Mouse (Mus musculus): Measurements from ENCODE around the gene Zfp420.
"Not testable (repeated sequence)": the region's sequence is repeated elsewhere in the genome, so short reads cannot be mapped to it uniquely, and the experiment has no call there.

Gene Zfp420

DNA sequence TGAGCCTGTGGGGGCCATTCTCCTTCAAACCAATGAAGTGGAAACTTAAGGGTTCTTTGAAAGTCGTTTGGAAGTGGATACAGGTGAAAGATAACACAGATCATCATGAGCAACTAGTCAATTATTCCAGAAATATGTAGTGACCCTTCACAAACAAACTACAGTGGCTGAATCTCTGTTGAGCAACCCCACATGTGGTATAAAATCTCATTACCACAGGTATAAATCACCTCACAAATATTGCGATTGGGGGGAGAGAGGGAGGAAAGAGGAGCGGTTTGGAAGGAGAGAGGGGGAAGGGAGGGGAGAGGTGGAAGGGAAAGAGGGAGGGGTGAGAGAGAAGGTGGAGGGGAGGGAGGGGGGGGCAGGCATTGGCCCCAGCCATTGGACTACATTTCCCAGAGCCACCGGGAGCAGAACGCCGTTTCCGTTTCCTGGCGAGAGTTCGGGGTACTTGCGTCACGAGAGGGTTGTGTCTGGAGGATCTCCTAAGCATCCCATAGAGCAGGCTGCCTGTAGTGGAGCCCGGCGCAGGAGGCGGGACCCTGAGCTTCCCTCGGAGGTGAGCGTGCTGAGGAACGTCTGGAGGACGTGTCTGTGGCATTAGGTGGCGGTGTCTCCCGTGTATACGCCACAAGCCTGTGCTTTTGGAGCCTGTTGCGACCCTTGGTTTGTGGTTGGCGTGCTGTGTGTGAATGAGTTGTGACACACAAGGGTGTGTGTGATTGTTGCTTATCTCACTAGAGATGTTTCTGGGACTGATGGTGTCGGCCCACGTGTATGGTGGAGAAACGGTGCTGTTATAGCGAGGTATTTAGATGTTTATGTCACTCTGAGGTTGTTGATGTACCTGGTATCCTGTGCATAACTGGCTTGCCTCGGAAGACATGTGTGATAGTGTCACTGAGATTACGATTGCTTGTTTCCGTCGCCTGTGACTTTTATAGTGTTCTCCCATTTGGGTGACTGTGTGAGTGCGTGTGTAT is at the start of gene Zfp420:
Zfp420 (plus strand) TSS at position 448 of the 986 bp plus-strand sequence.
- CTCF ChIA-PET, result no interaction called here

DNA sequence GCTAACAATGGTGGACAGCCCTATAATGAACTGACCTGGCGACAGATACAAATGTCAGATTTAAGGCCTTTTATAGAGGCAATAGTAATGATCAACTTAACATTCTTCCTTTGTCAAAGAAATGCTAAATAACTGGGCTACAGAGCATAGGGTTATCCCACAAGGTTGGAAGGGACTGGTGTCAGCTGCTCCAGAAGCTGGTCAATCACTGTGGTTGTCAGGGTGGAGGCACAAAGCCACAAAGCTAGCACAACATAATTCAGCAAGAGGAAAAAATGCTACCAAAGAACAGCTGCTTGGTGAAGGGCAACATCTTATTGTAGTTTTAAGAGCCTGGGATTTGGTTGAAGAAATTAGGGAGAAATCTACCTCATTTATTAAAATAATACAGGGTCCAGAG is 47.5 kb upstream of the Zfp420 start:
- CTCF ChIA-PET, result no interaction called here

DNA sequence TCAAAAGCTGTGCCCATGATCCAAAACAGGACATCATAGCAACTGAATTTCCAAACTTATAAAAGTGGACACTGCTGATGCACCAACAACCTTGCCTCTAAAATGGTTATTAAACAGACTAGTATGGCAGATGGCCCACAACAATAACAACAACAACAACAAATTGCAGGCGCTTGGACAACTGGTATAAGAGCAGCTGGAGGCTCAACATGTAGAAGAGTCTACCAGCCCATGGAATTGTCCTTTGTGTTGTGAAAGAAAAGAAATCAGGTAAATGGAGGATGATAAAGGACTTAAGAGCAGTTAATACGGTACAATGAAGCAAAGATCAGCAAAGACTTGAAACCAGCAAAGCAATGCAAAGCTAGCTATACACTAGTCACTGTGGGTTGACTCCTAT is 45.4 kb upstream of the Zfp420 start:
- CTCF ChIA-PET, result no interaction called here

DNA sequence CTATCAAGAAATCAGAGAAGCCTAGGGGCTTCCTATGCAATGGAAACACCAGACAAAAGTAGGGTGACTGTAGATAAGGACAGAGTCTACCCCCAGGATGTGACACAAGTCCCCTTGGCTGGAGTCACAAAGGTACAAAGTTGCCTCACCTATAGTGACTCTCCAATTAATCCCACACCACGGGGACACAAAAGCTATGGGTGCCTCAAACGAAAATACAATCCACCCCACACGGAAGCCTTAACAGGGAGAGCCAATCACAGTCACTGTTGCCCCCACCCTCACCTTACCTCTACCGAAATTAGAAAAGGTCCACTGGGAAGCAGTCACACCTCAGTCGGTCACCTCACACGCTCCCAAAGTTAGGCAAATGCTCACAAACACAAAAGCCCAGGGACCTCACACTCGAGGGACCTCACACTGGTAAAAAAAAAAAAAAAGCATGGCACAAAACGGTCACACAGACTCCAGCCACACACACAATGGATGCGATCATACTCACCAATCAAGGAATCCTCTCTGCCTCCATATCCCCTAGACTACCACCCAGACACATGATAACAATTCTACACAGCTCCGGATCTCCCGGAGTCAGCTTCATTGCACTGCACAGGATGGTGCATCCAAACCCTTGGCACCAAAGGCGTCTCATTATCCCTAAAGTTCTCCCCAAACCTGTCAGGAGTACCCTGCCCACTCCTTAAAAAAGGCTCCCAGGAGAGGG is 44.6 kb upstream of the Zfp420 start:
- CTCF ChIA-PET, result interaction anchor here (0.6 kb wide), 1 partner anchor 625 kb away, joined by 7 read pairs; no protein-coding TSS in a partner anchor

DNA sequence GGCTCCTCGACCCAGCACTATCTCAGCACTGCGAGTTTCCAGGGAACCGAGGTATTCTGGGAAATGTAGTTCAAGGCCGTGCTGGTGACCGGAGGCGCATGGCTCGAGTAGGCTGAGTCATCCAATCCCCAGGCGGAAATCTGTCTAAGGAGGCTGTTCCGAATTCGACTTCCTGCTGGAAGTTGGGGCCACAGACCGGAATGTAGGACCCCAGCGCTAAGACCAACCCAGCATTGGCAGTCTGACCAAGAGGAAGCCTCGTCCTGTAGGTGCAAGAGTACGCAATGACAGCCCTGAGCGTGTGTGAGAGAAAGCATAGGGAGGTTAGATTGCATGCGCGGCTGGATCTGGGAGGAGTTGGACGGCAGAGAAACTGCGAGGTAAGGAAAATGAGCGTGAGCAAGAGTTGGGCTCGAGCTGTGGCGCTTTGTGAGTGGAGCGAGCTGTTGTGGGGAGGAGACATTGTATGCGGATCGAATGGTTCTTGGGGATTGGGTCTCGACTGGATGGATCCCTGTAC is 43.8 kb upstream of the Zfp420 start, which contains the start of gene Zfp790:
Zfp790 (plus strand) TSS at position 205 of the 520 bp plus-strand sequence.
- CTCF ChIA-PET, result interaction anchor here (0.6 to 0.7 kb wide), 2 partner anchors 624 to 628 kb away, joined by 6 to 7 read pairs; no protein-coding TSS in a partner anchor

DNA sequence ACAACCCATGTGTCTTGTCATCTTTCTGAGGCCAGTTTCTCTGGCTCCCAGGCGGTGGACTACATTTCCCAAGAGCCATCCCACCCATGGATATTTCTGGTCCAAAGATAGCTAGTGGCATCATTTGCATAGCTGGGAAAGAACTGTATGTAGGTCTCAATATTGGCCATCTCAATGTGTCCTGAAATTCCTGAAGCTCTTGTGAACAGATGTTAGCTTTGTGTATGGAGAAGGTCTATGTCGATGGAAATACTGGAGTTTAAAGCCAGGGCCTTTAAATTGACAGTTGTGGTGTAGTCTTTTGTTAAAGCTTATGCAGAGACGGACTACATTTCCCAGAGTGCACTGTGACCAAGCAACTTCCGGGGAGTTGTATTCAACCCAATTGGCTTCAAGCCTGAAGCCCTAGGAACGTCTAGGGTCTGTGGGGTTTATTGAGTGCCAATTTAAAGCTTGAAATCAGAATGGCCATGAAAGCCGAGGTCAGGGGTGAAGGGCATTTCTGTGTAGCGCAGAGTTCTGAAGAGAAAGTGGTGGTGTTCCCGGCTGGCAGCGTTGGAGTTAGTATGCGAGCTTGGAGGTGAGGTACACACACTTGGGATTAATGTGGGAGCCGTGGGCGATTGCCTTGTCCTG is 41.0 kb upstream of the Zfp420 start:
- CTCF ChIA-PET, result interaction anchor here (0.5 kb wide), 1 partner anchor 90 kb away, joined by 10 read pairs; no protein-coding TSS in a partner anchor

DNA sequence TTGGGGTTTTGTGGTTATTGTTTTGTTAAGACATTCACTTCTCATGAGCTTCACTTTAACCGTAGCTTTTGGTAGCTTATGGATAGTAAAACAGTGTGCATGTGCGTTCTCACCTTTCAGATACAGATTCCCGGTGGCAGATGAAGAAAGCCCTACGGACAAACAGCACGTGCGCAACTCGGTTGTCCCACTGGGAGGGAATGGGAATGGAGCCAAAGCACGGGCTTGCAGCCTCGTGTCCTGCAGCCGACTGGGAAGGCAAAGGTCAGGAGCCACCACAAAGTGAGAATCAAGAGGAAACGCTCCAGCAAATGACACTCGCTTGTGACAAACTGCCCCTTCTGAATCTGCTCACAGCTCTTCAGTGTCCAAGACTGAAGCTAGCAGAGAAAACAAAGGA is 31.8 kb upstream of the Zfp420 start:
- CTCF ChIA-PET, result no interaction called here

DNA sequence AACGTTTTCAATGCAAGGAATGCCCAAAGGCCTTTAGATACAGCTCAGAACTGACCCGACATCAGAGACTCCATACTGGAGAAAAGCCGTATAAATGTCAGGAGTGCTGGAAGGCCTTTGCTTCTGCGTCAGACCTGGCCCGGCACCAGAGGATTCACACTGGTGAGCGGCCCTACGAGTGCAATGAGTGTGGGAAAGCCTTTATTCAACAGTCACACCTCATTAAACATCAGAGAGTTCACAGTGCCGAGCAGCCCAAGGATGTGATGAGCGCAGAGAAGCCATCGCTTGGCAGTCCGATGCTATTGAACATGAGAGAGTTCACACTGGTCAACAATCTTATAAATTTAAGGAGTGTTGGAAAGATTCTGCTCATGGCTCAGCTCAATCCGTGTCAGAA is 30.0 kb upstream of the Zfp420 start:
- CTCF ChIA-PET, result interaction anchor here (0.6 kb wide), 1 partner anchor 14 kb away, joined by 3 read pairs; no protein-coding TSS in a partner anchor

DNA sequence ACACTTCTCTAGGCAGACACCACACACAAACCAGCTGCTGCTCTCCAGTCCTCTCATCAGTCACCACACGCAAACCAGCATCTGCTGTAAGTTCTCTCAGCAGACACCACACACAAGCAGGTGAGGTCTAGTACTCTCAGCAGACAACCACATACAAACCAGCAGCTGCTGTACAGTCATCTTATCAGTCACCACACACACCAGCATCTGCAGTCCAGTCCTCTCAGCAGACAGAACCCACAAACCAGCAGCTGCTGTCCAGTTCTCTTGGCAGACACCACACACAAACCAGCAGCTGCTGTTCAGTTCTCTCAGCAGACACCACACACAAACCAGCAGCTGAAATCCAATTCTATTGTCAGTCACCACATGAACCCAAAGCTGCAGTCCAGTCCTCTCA is 23.0 kb upstream of the Zfp420 start:
- CTCF ChIA-PET, result no interaction called here

DNA sequence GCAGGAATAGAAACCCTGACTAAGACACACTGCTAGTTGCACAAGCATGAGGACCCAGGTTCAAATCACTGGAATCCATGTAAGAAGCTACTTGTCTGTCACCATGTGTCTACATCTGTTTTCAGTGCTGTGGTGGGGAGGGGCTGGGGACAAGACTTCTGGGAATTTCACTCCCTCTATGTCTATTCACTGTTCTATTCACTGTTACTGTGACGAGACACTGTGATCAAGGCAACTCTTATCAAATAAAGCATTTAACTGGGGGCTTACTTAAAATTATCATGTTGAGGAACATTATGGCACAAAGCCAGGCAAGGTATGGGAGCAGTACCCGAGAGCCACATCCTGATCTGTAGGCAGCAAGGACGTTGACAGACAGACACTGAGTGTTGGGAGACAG is 20.5 kb upstream of the Zfp420 start:
- CTCF ChIA-PET, result no interaction called here

DNA sequence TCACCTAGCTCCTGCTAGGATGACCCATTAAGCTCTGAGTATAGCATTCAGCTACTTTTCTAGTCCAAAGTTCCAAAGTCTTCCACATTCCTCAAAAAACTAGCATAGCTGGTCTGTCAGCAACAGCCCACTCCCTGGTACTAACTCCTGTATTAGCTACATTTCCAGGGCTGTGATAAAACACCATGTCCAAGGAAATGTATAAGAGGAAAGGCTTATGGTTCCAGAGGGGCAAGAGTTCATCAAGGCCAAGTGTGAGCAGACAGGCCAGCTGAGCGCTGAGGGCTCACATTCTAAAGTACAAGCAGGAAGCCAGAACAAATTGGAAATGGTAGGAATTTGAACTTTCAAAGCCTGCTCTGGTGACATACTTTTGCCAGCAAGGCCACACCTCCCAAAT is 17.7 kb upstream of the Zfp420 start:
- CTCF ChIA-PET, result no interaction called here

DNA sequence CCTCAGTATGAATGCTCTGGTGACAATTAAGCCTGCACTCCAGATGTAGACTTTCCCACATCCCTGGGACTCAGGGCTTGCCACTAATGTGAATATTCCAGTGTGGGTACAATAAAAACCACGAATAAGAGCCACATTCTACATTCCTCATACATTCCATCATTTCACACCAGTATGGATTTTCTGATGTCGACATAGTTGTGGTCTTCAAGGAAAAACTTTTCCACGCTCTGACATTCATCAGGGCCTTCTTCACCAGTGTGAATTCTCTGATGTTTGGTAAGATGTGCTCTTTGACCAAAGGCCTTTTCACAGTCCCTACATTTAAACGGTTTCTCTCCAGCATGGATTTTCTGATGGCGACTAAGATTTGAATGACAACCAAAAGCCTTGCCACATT is 15.2 kb upstream of the Zfp420 start:
- CTCF ChIA-PET, result no interaction called here

DNA sequence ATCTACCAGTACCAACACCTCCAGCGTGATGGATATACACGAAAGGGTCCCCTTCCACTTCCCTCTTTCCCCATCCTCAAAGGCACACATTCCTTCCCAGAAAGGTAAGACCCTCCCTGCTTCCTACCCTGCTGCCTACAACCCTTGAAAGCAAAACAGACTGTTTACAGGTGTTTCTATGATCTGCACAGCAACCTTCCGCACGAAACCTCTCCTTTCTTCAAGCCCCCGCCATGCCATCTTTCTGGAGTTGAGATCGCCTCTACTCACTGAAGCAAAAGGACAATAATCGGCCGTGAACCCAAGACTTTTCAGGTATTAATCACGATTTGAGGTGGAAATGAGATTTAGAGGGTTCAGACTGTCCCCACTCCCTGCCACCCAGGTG is 7.0 kb upstream of the Zfp420 start:
- CTCF ChIA-PET, result no interaction called here

DNA sequence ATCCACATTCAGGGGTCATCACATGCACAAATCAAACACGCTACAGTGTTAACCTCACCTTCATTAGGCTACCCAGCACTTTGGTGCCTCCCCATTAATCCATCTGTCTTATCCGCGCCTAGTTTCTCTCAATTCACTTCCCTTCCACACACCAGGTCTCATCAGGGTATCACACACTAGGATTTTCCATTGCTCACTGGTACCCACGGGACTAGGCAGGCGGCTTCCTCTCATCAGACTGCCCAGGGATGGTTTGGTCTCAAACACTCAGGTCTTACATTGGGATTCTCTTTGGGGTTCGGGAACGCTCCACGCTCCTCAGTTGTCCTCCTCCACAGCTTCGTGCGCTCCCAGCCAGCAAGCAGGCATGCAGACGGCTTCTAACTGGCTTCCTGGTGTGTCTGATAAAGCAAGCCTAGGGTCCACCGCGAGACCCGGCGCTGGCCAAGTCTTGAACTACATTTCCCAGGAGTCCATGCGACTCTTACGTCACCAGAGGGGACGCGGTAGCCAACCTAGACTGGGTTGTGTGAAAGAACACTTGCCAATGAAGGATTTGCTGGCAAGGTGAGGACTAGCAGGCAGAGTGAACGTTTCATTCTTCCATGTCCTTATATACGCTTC is 6.4 kb upstream of the Zfp420 start, which contains the start of gene Zfp940:
Zfp940 (minus strand) TSS at position 451 of the 624 bp plus-strand sequence.
- CTCF ChIA-PET, result no interaction called here

DNA sequence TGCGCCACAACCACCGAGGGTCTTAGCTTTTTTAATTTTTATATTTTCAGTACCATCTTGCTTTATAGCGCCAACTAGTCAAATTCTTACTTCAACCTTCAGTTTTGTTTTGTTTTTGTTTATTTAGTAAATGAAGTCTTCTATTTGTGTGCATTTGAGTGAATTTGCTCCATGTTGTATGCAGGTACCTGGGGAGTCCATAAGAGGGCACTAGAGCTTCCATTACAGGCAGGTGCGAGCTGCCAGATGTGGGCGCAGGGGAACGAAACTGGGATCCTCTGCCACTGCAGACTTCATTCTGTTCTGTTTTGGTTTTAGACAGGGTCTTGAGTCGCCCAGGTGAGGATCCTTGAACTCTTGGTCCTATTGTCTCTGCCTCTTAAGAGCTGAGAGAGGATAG is 1.9 kb downstream of the Zfp420 start:
- CTCF ChIA-PET, result no interaction called here

DNA sequence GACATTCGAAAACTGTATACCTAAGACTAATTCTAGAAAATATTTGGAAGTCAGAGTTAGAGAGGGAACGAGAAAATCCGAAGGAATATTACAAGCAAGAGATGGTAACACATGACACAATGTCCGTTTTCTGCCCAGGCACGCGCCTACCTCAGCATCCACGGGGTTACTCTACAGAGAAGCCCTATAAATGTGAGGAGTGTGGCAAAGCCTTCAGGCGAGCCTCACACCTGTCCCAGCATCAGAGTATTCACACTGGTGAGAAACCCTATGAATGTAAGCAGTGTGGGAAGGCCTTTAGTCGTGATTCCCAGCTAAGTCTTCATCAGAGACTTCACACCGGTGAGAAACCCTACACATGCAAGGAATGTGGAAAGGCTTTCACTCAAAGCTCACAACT is 14.5 kb downstream of the Zfp420 start:
- CTCF ChIA-PET, result no interaction called here

DNA sequence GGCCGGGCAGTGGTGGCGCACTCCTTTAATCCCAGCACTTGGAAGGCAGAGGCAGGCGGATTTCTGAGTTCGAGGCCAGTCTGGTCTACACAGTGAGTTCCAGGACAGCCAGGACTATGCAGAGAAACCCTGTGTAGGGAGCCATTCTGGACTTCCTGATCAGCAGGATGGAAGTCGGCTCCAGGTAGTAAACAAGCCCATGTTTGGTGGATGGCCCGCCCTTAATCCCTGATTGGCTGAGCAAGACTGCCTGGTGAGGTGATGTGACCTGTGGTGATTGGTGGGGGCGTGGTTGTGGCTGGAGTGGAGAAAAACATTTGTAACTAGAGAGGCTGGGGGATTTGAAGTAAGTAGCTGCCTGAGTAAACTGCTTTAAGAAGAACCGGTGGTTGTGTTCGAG is 17.8 kb downstream of the Zfp420 start:
- CTCF ChIA-PET, result not testable (repeated sequence)

DNA sequence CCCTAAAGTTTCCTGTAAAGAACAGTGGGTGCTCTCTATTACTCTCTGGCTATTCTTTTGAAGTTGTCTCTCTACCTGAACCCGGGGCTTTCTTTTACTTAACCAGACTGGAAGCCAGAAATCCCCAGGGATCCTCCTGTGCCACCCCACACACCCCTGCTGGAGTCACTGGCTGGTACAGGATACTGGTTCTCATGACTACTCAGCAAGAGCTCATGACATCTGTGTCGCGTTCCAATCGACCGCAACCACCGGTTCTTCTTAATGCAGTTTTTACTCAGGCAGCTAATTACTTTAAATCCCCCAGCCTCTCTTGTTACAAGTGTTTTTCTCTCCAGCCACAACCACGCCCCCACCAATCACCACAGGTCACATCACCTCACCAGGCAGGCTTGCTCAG is 20.3 kb downstream of the Zfp420 start:
- CTCF ChIA-PET, result no interaction called here

DNA sequence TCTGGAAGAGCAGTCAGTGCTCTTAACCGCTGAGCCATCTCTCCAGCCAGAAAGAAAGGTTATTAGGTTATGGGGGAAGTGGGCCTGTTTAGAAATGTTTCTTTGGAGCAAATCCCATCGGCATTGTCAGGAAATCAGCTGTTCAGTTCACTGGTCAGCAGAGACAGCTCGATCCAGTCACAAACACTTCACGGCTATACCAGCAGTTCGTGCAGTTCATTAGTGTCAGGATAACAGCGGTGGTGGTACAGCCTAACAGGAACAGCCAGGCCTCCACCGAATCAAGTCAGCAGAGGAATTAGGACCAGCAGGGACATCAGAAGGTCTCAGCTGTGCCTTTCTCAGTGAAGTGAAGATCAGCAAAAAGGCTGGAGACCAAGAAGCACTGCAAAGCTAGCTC is 21.1 kb downstream of the Zfp420 start:
- CTCF ChIA-PET, result no interaction called here

DNA sequence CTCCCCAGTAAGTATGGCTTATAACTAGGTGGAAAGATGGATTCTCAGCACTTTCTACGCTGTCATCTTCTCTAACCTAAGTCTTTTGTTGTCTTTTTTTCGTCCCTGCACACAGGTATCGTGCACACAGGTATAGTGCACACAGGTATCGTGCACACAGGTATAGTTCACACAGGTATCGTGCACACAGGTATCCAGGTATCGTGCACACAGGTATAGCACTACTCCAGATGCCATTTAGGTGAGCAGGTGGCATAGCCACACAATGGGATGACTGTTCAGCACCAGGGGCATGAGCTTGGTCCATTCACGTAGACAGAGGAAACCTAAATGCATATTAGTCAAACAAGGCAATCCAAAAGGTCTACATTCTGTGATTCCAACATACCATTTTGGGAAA is 30.7 kb downstream of the Zfp420 start:
- CTCF ChIA-PET, result interaction anchor here (0.8 kb wide), 1 partner anchor 559 kb away, joined by 7 read pairs; no protein-coding TSS in a partner anchor

DNA sequence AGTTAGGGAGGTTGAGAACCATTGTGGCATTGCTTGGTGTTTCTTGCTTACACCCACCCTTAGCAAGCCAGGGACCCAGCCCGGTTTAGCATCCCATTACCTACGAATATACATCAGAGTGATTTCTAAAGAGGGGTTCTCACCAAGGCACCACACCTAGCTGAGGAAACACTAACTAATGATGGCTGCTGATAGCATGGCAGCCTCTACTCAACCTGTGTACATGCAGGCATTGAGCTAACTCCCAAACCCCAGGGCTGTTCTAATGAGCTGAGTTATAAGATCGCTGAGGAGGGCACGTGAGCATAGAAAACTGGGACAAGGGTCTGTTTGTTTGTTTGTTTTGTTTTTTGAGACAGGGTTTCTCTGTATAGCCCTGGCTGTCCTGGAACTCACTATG is 33.0 kb downstream of the Zfp420 start:
- CTCF ChIA-PET, result no interaction called here

DNA sequence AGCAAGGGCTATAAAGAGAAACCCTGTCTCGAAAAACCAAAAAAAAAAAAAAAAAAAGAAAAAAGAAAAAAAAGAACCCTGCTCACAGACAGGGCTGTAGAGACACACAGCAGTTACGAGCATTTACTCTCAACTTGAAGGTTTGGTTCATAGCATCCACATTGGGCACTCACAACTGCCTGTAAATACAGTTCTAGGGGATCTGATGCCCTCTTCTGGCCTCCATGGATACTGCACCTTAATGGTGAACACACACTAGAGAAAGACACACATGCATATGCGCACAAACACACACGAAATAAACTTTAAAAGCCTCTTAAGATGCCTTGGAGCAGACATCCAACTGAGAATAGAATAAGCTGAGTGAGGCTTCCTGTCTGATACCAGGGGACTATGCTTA is 38.6 kb downstream of the Zfp420 start:
- CTCF ChIA-PET, result no interaction called here
